8 mouse cellular contexts compared by ENCODE assay signal in the genomic region with DNA sequence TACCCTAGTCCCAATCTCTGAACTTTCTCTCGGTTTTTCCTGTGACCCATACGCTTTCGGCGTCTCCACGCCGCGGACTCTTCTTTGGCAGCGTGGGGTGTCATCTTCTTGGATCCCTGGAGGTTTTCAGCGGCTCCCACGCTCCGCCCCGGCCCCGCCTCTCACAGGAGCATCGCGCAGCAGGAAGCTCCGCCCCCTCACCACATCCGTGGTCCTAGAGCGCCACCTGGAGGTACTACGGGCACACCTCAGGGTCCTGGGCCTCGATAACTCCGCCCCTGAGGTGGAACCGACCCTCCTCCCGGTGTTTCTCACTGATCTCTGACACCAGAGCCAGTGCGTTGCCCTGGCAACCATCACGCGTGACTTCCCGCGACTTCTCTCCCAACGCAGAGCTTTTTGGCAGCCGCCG. TPM values are rescaled to one million over a fixed set of nuclear protein-coding genes. Genes with fewer than 3 reads are reported as not detected.
DNase-seq lines count a peak whose midpoint lies in the region; ATAC-seq and TF ChIP-seq lines count a peak whose summit lies in the region.

No protein-coding gene starts in this region.

- H3K27me3 ChIP-seq in CH12.LX (replicated peaks) = peaks cover 29% of the 10 kb centered on the region
- peaks cover 13% of the 10 kb centered on the region; the same call in 1 of the 2 replicates for H3K27me3 ChIP-seq in forebrain, embryonic 12.5 days
- H3K27me3 ChIP-seq in liver, postnatal 0 days (ENCODE audit: insufficient read depth, low read length) = peaks cover 13% of the 10 kb centered on the region
- no peaks in the 10 kb centered on the region for H3K27me3 ChIP-seq in neural tube, embryonic 14.5 days (ENCODE audit: control insufficient read depth, insufficient read depth, low read length)

- under 1% methylated on average over 31 of the region's 31 CpGs for WGBS in forebrain, embryonic 12.5 days
- WGBS in large intestine, adult 2 months = 1% methylated on average over 31 of the region's 31 CpGs
- under 1% methylated on average over 31 of the region's 31 CpGs for WGBS in liver, postnatal 0 days (ENCODE audit: insufficient replicate concordance)
- whole genome bisulfite sequencing in neural tube, embryonic 14.5 days = under 1% methylated on average over 31 of the region's 31 CpGs

- dilution Hi-C loops in CH12.LX (cut with MboI; ENCODE audit: extremely low pct_ligation_motif_present, extremely low pct_unique_long_range_greater_than_20kb, low sequenced_read_pairs) = no loop called here

- no peaks in the 10 kb centered on the region for H3K9me3 ChIP-seq in CH12.LX (replicated peaks; ENCODE audit: low read length)
- no peaks in the 10 kb centered on the region for H3K9me3 ChIP-seq in forebrain, embryonic 12.5 days
- no peaks in the 10 kb centered on the region for H3K9me3 ChIP-seq in liver, postnatal 0 days (ENCODE audit: low read length)
- H3K9me3 ChIP-seq in neural tube, embryonic 14.5 days (ENCODE audit: control insufficient read depth, low read length) = no peaks in the 10 kb centered on the region

- H3K4me3 ChIP-seq in CH12.LX (replicated peaks in 1 of 3; ENCODE audit: low read depth in 2 of 3, low read length in 2 of 3, poor library complexity in 1 of 3) = peak overlapping the region; percentile 53 to 73 (median 62)
- H3K4me3 ChIP-seq in forebrain, embryonic 12.5 days (replicated peaks) = peak overlapping the region; percentile 46
- H3K4me3 ChIP-seq in liver, postnatal 0 days (ENCODE audit: low read depth, low read length) = peak overlapping the region; percentile 42
- peak overlapping the region; percentile 34 for H3K4me3 ChIP-seq in neural tube, embryonic 14.5 days (ENCODE audit: low read depth, low read length)

- TF ChIP-seq EP300 in CH12.LX (IDR thresholded peaks at IDR 0.05; ENCODE audit: low read length) = no peak
- no peak for TF ChIP-seq EP300 in liver, postnatal 0 days (IDR thresholded peaks at IDR 0.05; ENCODE audit: low read depth)

- peak; percentile 58 to 99 for TF ChIP-seq CTCF in CH12.LX (conservative IDR thresholded peaks at IDR 0.05 in 1 of 2, IDR thresholded peaks at IDR 0.05 in 1 of 2; ENCODE audit: low read depth in 2 of 2, low read length in 2 of 2)
- peak; percentile 99 for TF ChIP-seq CTCF in liver, postnatal 0 days (IDR thresholded peaks at IDR 0.05; ENCODE audit: low read depth)

- peak; percentile 82 for ATAC-seq in forebrain, embryonic 12.5 days (ENCODE audit: low FRiP score)
- ATAC-seq in liver, postnatal 0 days = peak; percentile 86
- peak; percentile 80 for ATAC-seq in neural tube, embryonic 14.5 days (ENCODE audit: low read depth)

- peak; percentile 51; the same call in 1 of the 2 replicates for TF ChIP-seq POLR2A in CH12.LX (IDR thresholded peaks at IDR 0.05; ENCODE audit: low read depth, low read length)

- intact Hi-C loops in heart, postnatal 10 days (cut with DNase I) = loop anchor here (1.0 to 5.0 kb wide), 4 partner anchors 85 to 583 kb away; a partner anchor contains a TSS

- peak; percentile 97 for DNase-seq in CH12.LX (ENCODE audit: extremely low read depth)
- peak; percentile 84 for DNase-seq in c-Kit-positive CD71-positive TER-119-negative erythroid progenitor cells, embryonic 14.5 days (ENCODE audit: low read depth)
- DNase-seq in heart, postnatal 10 days = peak; percentile 95 to 98
- DNase-seq in large intestine, adult 2 months (ENCODE audit: low read depth, low spot score) = peak; percentile 68
- peak; percentile 96 for DNase-seq in liver, postnatal 0 days
- peak; percentile 99 for DNase-seq in testis, postnatal 10 days (ENCODE audit: low spot score)

- H3K4me1 ChIP-seq in CH12.LX (ENCODE audit: control insufficient read depth in 1 of 2, insufficient read depth in 2 of 2) = peaks cover 20 to 30% of the 10 kb centered on the region in 2 experiments
- H3K4me1 ChIP-seq in forebrain, embryonic 12.5 days = peaks cover 38% of the 10 kb centered on the region
- H3K4me1 ChIP-seq in liver, postnatal 0 days (ENCODE audit: insufficient read depth) = peaks cover 6% of the 10 kb centered on the region
- peaks cover 29% of the 10 kb centered on the region for H3K4me1 ChIP-seq in neural tube, embryonic 14.5 days (ENCODE audit: control insufficient read depth, insufficient read depth, low read length)

- peak overlapping the region; percentile 17; the same call in 1 of the 2 replicates for H3K9ac ChIP-seq in CH12.LX (ENCODE audit: insufficient read depth, low read depth)
- H3K9ac ChIP-seq in forebrain, embryonic 12.5 days = peak overlapping the region; percentile 57
- H3K9ac ChIP-seq in liver, postnatal 0 days (replicated peaks) = no peak overlapping the region
- H3K9ac ChIP-seq in neural tube, embryonic 14.5 days (replicated peaks; ENCODE audit: low read depth, low read length) = peak overlapping the region; percentile 41

- H3K79me2 ChIP-seq in CH12.LX (replicated peaks; ENCODE audit: control insufficient read depth, extremely low read depth, insufficient read depth, poor library complexity, severe bottlenecking) = no peaks in the 10 kb centered on the region

- no peak; the same call in none of the 2 replicates for TF ChIP-seq RAD21 in CH12.LX (IDR thresholded peaks at IDR 0.05; ENCODE audit: low read depth, low read length)

- no peaks in the 10 kb centered on the region for H3K36me3 ChIP-seq in CH12.LX (replicated peaks in 1 of 2; ENCODE audit: control insufficient read depth in 1 of 2, insufficient read depth in 1 of 2, low read length in 1 of 2)
- H3K36me3 ChIP-seq in forebrain, embryonic 12.5 days (replicated peaks) = no peaks in the 10 kb centered on the region
- no peaks in the 10 kb centered on the region for H3K36me3 ChIP-seq in liver, postnatal 0 days (replicated peaks; ENCODE audit: insufficient read depth, low read length)
- H3K36me3 ChIP-seq in neural tube, embryonic 14.5 days (ENCODE audit: control insufficient read depth, insufficient read depth, low read length) = no peaks in the 10 kb centered on the region

- peak overlapping the region; percentile 73 for H3K4me2 ChIP-seq in CH12.LX (ENCODE audit: insufficient read depth, low read depth, poor library complexity, severe bottlenecking)
- H3K4me2 ChIP-seq in forebrain, embryonic 12.5 days = peak overlapping the region; percentile 81
- H3K4me2 ChIP-seq in liver, postnatal 0 days (ENCODE audit: low read depth, low read length) = peak overlapping the region; percentile 78
- H3K4me2 ChIP-seq in neural tube, embryonic 14.5 days (ENCODE audit: low read depth, low read length) = peak overlapping the region; percentile 61

- no peak overlapping the region for H3K27ac ChIP-seq in CH12.LX (ENCODE audit: insufficient read depth, low read depth)
- no peak overlapping the region for H3K27ac ChIP-seq in forebrain, embryonic 12.5 days
- no peak overlapping the region for H3K27ac ChIP-seq in liver, postnatal 0 days (ENCODE audit: low read depth)
- H3K27ac ChIP-seq in neural tube, embryonic 14.5 days (ENCODE audit: low read depth, low read length) = no peak overlapping the region; the same call in 1 of the 2 replicates

- in situ Hi-C loops in CH12.LX (cut with MboI; ENCODE audit: low pct_ligation_motif_present, low pct_unique_long_range_greater_than_20kb, low sequenced_read_pairs) = loop anchor here (10.0 to 25.0 kb wide), 3 partner anchors 300 to 567 kb away; a partner anchor contains a TSS

TF ChIP-seq in CH12.LX, 34 proteins besides CTCF, POLR2A, EP300 and RAD21 (continues in another document):
- TF ChIP-seq ZNF384 (IDR thresholded peaks at IDR 0.05; ENCODE audit: low read depth, low read length) = peak; percentile 56
- peak; percentile 57; the same call in 1 of the 2 replicates for TF ChIP-seq HCFC1 (IDR thresholded peaks at IDR 0.05; ENCODE audit: low read depth, low read length)
- peak; percentile 64 for TF ChIP-seq MYC (IDR thresholded peaks at IDR 0.05; ENCODE audit: low read depth, low read length)
- TF ChIP-seq TBP (conservative IDR thresholded peaks at IDR 0.05; ENCODE audit: low read depth, low read length) = 0 out of 2 replicates have a peak, but pooled peaks have one; percentile 33
- TF ChIP-seq ZMIZ1 (IDR thresholded peaks at IDR 0.05; ENCODE audit: low read depth, low read length) = no peak
- TF ChIP-seq MEF2A (IDR thresholded peaks at IDR 0.05; ENCODE audit: borderline replicate concordance, low read depth, low read length) = peak; percentile 77; the same call in 1 of the 2 replicates
- peak; percentile 95 for TF ChIP-seq SMC3 (IDR thresholded peaks at IDR 0.05; ENCODE audit: low read depth, low read length)
- TF ChIP-seq ZC3H11A (IDR thresholded peaks at IDR 0.05; ENCODE audit: low read depth, low read length) = peak; percentile 69
- TF ChIP-seq MXI1 (IDR thresholded peaks at IDR 0.05; ENCODE audit: low read depth, low read length) = peak; percentile 96

RNA-seq across cellular contexts. Expression of a gene that starts 12.2 kb away (rescaled TPM):
- 1.3 and 4.1 TPM in 2 replicates for total RNA-seq in CH12.LX (2012; rRNA removed)
- 0.28 and 0.35 TPM in 2 replicates for total RNA-seq in CH12.LX (2014; rRNA removed)
- polyA plus RNA-seq in CH12.LX (2012; ENCODE audit: insufficient read length, low read depth) = 0.87 and 0.99 TPM in 2 replicates
- polyA plus RNA-seq in forebrain, embryonic 12.5 days (2016; fragmentation: Nextera tagmentation; extraction: Ambion mirVana) = 22.9 and 27.8 TPM in 2 replicates
- 10 to 100 TPM; 43.8 to 50.3 TPM for total RNA-seq in heart, postnatal 10 days (2021)
- 13.4 and 16.9 TPM in 2 replicates for polyA plus RNA-seq in large intestine, adult 2 months (2012; rRNA removed)
- polyA plus RNA-seq in liver, postnatal 0 days (2015; fragmentation: Nextera tagmentation; extraction: Ambion mirVana) = 51.0 and 55.5 TPM in 2 replicates
- polyA plus RNA-seq in neural tube, embryonic 14.5 days (2014; fragmentation: Nextera tagmentation; extraction: Ambion mirVana) = 10.9 and 33.9 TPM in 2 replicates

RNA-seq across cellular contexts. Expression of a gene that starts 32.1 kb away (rescaled TPM):
- total RNA-seq in CH12.LX (2012; rRNA removed) (113 and 169 TPM in 2 replicates), CH12.LX (2014; rRNA removed) (61.1 and 77.7 TPM in 2 replicates)
- polyA plus RNA-seq in CH12.LX (2012; ENCODE audit: insufficient read length, low read depth) = 145 and 182 TPM in 2 replicates
- polyA plus RNA-seq in forebrain, embryonic 12.5 days (2016; fragmentation: Nextera tagmentation; extraction: Ambion mirVana) = 72.8 and 76.0 TPM in 2 replicates
- 100 to 1,000 TPM; 302 to 348 TPM for total RNA-seq in heart, postnatal 10 days (2021)
- 75.5 and 79.9 TPM in 2 replicates for polyA plus RNA-seq in large intestine, adult 2 months (2012; rRNA removed)
- polyA plus RNA-seq in liver, postnatal 0 days (2015; fragmentation: Nextera tagmentation; extraction: Ambion mirVana) = 17.6 and 22.1 TPM in 2 replicates
- 39.7 and 51.7 TPM in 2 replicates for polyA plus RNA-seq in neural tube, embryonic 14.5 days (2014; fragmentation: Nextera tagmentation; extraction: Ambion mirVana)

RNA-seq across cellular contexts. Expression of a gene that starts 54.4 kb away (rescaled TPM):
- total RNA-seq in CH12.LX (2012; rRNA removed) = 96.3 and 112 TPM in 2 replicates
- total RNA-seq in CH12.LX (2014; rRNA removed) = 59.5 and 61.6 TPM in 2 replicates
- 70.3 and 80.0 TPM in 2 replicates for polyA plus RNA-seq in CH12.LX (2012; ENCODE audit: insufficient read length, low read depth)
- 102 and 106 TPM in 2 replicates for polyA plus RNA-seq in forebrain, embryonic 12.5 days (2016; fragmentation: Nextera tagmentation; extraction: Ambion mirVana)
- total RNA-seq in heart, postnatal 10 days (2021) = 10 to 100 TPM; 28.0 to 30.8 TPM
- polyA plus RNA-seq in large intestine, adult 2 months (2012; rRNA removed) = 39.9 and 42.0 TPM in 2 replicates
- 38.3 and 38.4 TPM in 2 replicates for polyA plus RNA-seq in liver, postnatal 0 days (2015; fragmentation: Nextera tagmentation; extraction: Ambion mirVana)
- polyA plus RNA-seq in neural tube, embryonic 14.5 days (2014; fragmentation: Nextera tagmentation; extraction: Ambion mirVana) = 80.0 and 82.4 TPM in 2 replicates
